Comparison of ENCODE assay signal across 10 mouse cellular contexts in genomic region chr17:26464972-26465371, GRCm38 (mm10). TPM values are rescaled to one million over a fixed set of nuclear protein-coding genes. Genes with fewer than 3 reads are reported as not detected.
DNase-seq lines count a peak whose midpoint lies in the region; ATAC-seq lines count a peak whose summit lies in the region.
"Had no signal": no experiment of that assay in that cellular context is flagged by ENCODE, and none has a peak within 500 bp of the region (broad histone marks: within the 10 kb centered on the region; RNA-seq: fewer than 3 reads in every experiment).

No protein-coding gene starts in this region.

- H3K4me2 ChIP-seq in midbrain, embryonic 13.5 days (replicated peaks): no peak overlapping the region
- no peak overlapping the region for H3K4me2 ChIP-seq in midbrain, embryonic 11.5 days
- H3K4me2 ChIP-seq in heart, embryonic 13.5 days: no peak overlapping the region
- H3K4me2 ChIP-seq in stomach, embryonic 16.5 days (ENCODE audit: low read depth, low read length): no peak overlapping the region
- H3K4me2 ChIP-seq in hindbrain, embryonic 16.5 days (ENCODE audit: low read length): no peak overlapping the region
- H3K4me2 ChIP-seq: limb, embryonic 12.5 days had no signal

- H3K9me3 ChIP-seq in midbrain, embryonic 13.5 days: no peaks in the 10 kb centered on the region
- no peaks in the 10 kb centered on the region for H3K9me3 ChIP-seq in midbrain, embryonic 11.5 days (ENCODE audit: control insufficient read depth, low read length)
- no peaks in the 10 kb centered on the region for H3K9me3 ChIP-seq in heart, embryonic 13.5 days
- H3K9me3 ChIP-seq in stomach, embryonic 16.5 days (replicated peaks; ENCODE audit: control insufficient read depth, low read length): no peaks in the 10 kb centered on the region
- H3K9me3 ChIP-seq in hindbrain, embryonic 16.5 days (ENCODE audit: control insufficient read depth, low read length): no peaks in the 10 kb centered on the region
- H3K9me3 ChIP-seq: G1E; limb, embryonic 12.5 days had no signal

- no peak for DNase-seq in midbrain, embryonic 11.5 days (ENCODE audit: low spot score, missing footprints)
- peak; percentile 52 to 67 for DNase-seq in kidney, postnatal 4 days
- DNase-seq in right cerebral cortex, adult 2 months (ENCODE audit: low spot score in 2 of 2): no peak

- H3K4me3 ChIP-seq in midbrain, embryonic 13.5 days (replicated peaks): no peak overlapping the region
- no peak overlapping the region for H3K4me3 ChIP-seq in midbrain, embryonic 11.5 days (ENCODE audit: low read depth, low read length)
- H3K4me3 ChIP-seq in heart, embryonic 13.5 days: no peak overlapping the region
- H3K4me3 ChIP-seq in stomach, embryonic 16.5 days (replicated peaks; ENCODE audit: low read length): no peak overlapping the region
- no peak overlapping the region for H3K4me3 ChIP-seq in hindbrain, embryonic 16.5 days (ENCODE audit: low read length)
- H3K4me3 ChIP-seq: limb, embryonic 12.5 days had no signal

- no peak for ATAC-seq in midbrain, embryonic 13.5 days
- ATAC-seq in midbrain, embryonic 11.5 days (ENCODE audit: low FRiP score): no peak
- ATAC-seq in heart, embryonic 13.5 days (ENCODE audit: extremely low read depth, insufficient number of reproducible peaks, low FRiP score, low TSS enrichment): 0 out of 2 replicates have a peak, but pooled peaks have one; percentile 19
- ATAC-seq in stomach, embryonic 16.5 days (ENCODE audit: insufficient read depth, low FRiP score): peak; percentile 22; the same call in 1 of the 2 replicates
- no peak for ATAC-seq in hindbrain, embryonic 16.5 days
- no peak for ATAC-seq in monocyte, adult 5-6 weeks (replicated peaks; ENCODE audit: insufficient number of reproducible peaks, low FRiP score, low TSS enrichment, poor library complexity, severe bottlenecking)

- 78% methylated on average over 7 of the region's 7 CpGs for WGBS in midbrain, embryonic 13.5 days
- WGBS in midbrain, embryonic 11.5 days: 80% methylated on average over 7 of the region's 7 CpGs
- 61% methylated on average over 7 of the region's 7 CpGs for WGBS in heart, embryonic 13.5 days
- 60% methylated on average over 7 of the region's 7 CpGs for WGBS in stomach, embryonic 16.5 days
- WGBS in hindbrain, embryonic 16.5 days: 69% methylated on average over 7 of the region's 7 CpGs

- H3K27ac ChIP-seq in midbrain, embryonic 13.5 days: no peak overlapping the region
- H3K27ac ChIP-seq in midbrain, embryonic 11.5 days (ENCODE audit: low read depth, low read length): no peak overlapping the region
- H3K27ac ChIP-seq in heart, embryonic 13.5 days (replicated peaks): peak overlapping the region; percentile 59
- peak overlapping the region; percentile 40; the same call in 1 of the 2 replicates for H3K27ac ChIP-seq in stomach, embryonic 16.5 days (ENCODE audit: low read length)
- H3K27ac ChIP-seq in hindbrain, embryonic 16.5 days (ENCODE audit: low read depth, low read length): no peak overlapping the region
- H3K27ac ChIP-seq: limb, embryonic 12.5 days had no signal

- 0 out of 2 replicates have a peak overlapping the region, but pooled peaks have one; percentile 39 for H3K9ac ChIP-seq in midbrain, embryonic 13.5 days (replicated peaks)
- H3K9ac ChIP-seq in midbrain, embryonic 11.5 days (ENCODE audit: low read length): no peak overlapping the region
- 0 out of 2 replicates have a peak overlapping the region, but pooled peaks have one; percentile 5 for H3K9ac ChIP-seq in heart, embryonic 13.5 days
- H3K9ac ChIP-seq in stomach, embryonic 16.5 days (ENCODE audit: low read length): no peak overlapping the region
- no peak overlapping the region for H3K9ac ChIP-seq in hindbrain, embryonic 16.5 days (ENCODE audit: low read depth, low read length)
- H3K9ac ChIP-seq: limb, embryonic 12.5 days had no signal

- H3K27me3 ChIP-seq in midbrain, embryonic 13.5 days: 0 out of 2 replicates have a peak, but pooled peaks cover 5% of the 10 kb centered on the region
- H3K27me3 ChIP-seq in midbrain, embryonic 11.5 days (ENCODE audit: control insufficient read depth, insufficient read depth, low read length): no peaks in the 10 kb centered on the region
- H3K27me3 ChIP-seq in heart, embryonic 13.5 days (replicated peaks): peaks cover 9% of the 10 kb centered on the region
- H3K27me3 ChIP-seq in stomach, embryonic 16.5 days (ENCODE audit: control insufficient read depth, insufficient read depth, low read length): no peaks in the 10 kb centered on the region
- no peaks in the 10 kb centered on the region for H3K27me3 ChIP-seq in hindbrain, embryonic 16.5 days (replicated peaks; ENCODE audit: control insufficient read depth, insufficient read depth, low read length)

- no peaks in the 10 kb centered on the region for H3K36me3 ChIP-seq in midbrain, embryonic 13.5 days
- H3K36me3 ChIP-seq in midbrain, embryonic 11.5 days (ENCODE audit: control insufficient read depth, insufficient read depth, low read length): no peaks in the 10 kb centered on the region
- no peaks in the 10 kb centered on the region for H3K36me3 ChIP-seq in heart, embryonic 13.5 days
- H3K36me3 ChIP-seq in stomach, embryonic 16.5 days (ENCODE audit: control insufficient read depth, insufficient read depth, low read length): no peaks in the 10 kb centered on the region
- H3K36me3 ChIP-seq in hindbrain, embryonic 16.5 days (ENCODE audit: control insufficient read depth, insufficient read depth, low read length): no peaks in the 10 kb centered on the region
- H3K36me3 ChIP-seq: G1E; limb, embryonic 12.5 days had no signal

- H3K4me1 ChIP-seq in midbrain, embryonic 13.5 days (replicated peaks): peaks cover 3% of the 10 kb centered on the region
- H3K4me1 ChIP-seq in midbrain, embryonic 11.5 days (ENCODE audit: control insufficient read depth, insufficient read depth, low read length): no peaks in the 10 kb centered on the region
- peaks cover 28% of the 10 kb centered on the region for H3K4me1 ChIP-seq in heart, embryonic 13.5 days
- H3K4me1 ChIP-seq in stomach, embryonic 16.5 days (ENCODE audit: control insufficient read depth, insufficient read depth, low read length): 0 out of 2 replicates have a peak, but pooled peaks cover 3% of the 10 kb centered on the region
- H3K4me1 ChIP-seq in hindbrain, embryonic 16.5 days (ENCODE audit: control insufficient read depth, insufficient read depth, low read depth, low read length): peaks cover 5% of the 10 kb centered on the region; the same call in 1 of the 2 replicates

RNA-seq across cellular contexts. Expression of gene Neurl1b, which starts 50.3 kb away (rescaled TPM):
- 0.75 and 0.82 TPM in 2 replicates for polyA plus RNA-seq in midbrain, embryonic 13.5 days (2015; fragmentation: Nextera tagmentation; extraction: Ambion mirVana)
- polyA plus RNA-seq in midbrain, embryonic 11.5 days (2014; fragmentation: Nextera tagmentation; extraction: Ambion mirVana): 0.18 and 0.46 TPM in 2 replicates
- polyA plus RNA-seq in heart, embryonic 13.5 days (2015; fragmentation: Nextera tagmentation; extraction: Ambion mirVana): 2.1 and 2.3 TPM in 2 replicates
- polyA plus RNA-seq in stomach, embryonic 16.5 days (2015; fragmentation: Nextera tagmentation; extraction: Ambion mirVana): 2.3 and 2.9 TPM in 2 replicates
- polyA plus RNA-seq in hindbrain, embryonic 16.5 days (2015; fragmentation: Nextera tagmentation; extraction: Ambion mirVana): 1.9 and 2.2 TPM in 2 replicates
- 0.11 to 0.29 TPM in 2 of 3 replicates, not detected in the other for total RNA-seq in monocyte, adult 5-6 weeks (2017)
- polyA plus RNA-seq: G1E had no signal

Comparison
In these comparisons a context has a peak if more than half of its experiments do, and no peak if none do; other contexts are left out.
1. H3K9ac ChIP-seq: peak in midbrain, embryonic 13.5 days (single experiment) and heart, embryonic 13.5 days (single experiment); none in midbrain, embryonic 11.5 days (single experiment), stomach, embryonic 16.5 days (single experiment) and hindbrain, embryonic 16.5 days (single experiment).
2. ATAC-seq: peak in heart, embryonic 13.5 days (single experiment) and stomach, embryonic 16.5 days (single experiment); none in midbrain, embryonic 13.5 days (single experiment), midbrain, embryonic 11.5 days (single experiment), hindbrain, embryonic 16.5 days (single experiment) and monocyte, adult 5-6 weeks (single experiment).
3. H3K27ac ChIP-seq: peak in heart, embryonic 13.5 days (single experiment) and stomach, embryonic 16.5 days (single experiment); none in midbrain, embryonic 13.5 days (single experiment), midbrain, embryonic 11.5 days (single experiment) and hindbrain, embryonic 16.5 days (single experiment).
4. DNase-seq: peak in kidney, postnatal 4 days (2 of 2); none in midbrain, embryonic 11.5 days (single experiment) and right cerebral cortex, adult 2 months (0 of 2).